Mouse (Mus musculus): Measurements from ENCODE around the gene Usp28.

DNA sequence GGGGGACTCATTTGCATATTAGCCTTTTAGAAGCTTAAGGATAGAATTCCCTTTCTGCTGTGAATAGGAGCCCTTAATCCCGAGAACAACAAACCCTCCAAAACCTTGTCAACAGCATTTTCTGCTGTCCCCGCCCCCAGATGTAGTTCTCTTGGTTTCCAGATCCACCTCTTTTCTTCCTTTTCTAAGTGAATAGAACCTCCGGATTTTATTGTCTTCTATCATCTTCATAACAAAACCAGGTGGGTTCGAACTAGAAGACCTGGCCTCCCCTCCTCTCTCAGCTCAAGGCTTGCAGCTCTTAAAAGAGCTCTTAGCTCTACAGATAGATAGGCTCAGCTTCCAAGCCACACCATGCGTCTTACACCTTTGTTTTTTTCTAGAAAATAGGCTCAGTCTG, 6.5 kb downstream of the Usp28 start:
- TF ChIP-seq CTCF (IDR thresholded peaks at IDR 0.05; ENCODE audit: borderline replicate concordance, insufficient read depth, low read depth, low read length) = no peak
- no peak for TF ChIP-seq POLR2A (IDR thresholded peaks at IDR 0.05; ENCODE audit: borderline replicate concordance, insufficient read depth, low read length)

All from cerebellum, adult 2 months (tissue).